Mouse (Mus musculus) stomach, postnatal 0 days (tissue): ENCODE results near the gene Clpsl2. TPM values are rescaled to one million over a fixed set of nuclear protein-coding genes. Genes with fewer than 3 reads are reported as not detected.

ENCODE experiments used
- ATAC-seq: fragments of 200-750 bp; cut with Nextera tagmentation; 2 replicates; pipeline ENCODE4 v1.8.0; 2017; ENCODE audit not compliant: low FRiP score, low TSS enrichment
- DNase-seq: peaks from one replicate; pipeline ENCODE4 v3.0.0-alpha.2; 2016; ENCODE audit warnings: low spot score
- H3K27ac ChIP-seq: fragments of 300-500 bp; sonication (generic); replicated peaks from 2 replicates; pipeline ENCODE4 v1.5.1; 2014; ENCODE audit warnings: mild to moderate bottlenecking, control low read depth
- H3K27me3 ChIP-seq: fragments of 300-500 bp; sonication (generic); 2 replicates; pipeline ENCODE4 v1.6.1; 2014; ENCODE audit warnings: low read length; ENCODE audit not compliant: control insufficient read depth, insufficient read depth
- H3K36me3 ChIP-seq: fragments of 300-500 bp; sonication (generic); 2 replicates; pipeline ENCODE4 v1.6.1; 2014; ENCODE audit warnings: low read length, mixed read lengths; ENCODE audit not compliant: control insufficient read depth, insufficient read depth
- H3K4me1 ChIP-seq: fragments of 300-500 bp; sonication (generic); replicated peaks from 2 replicates; pipeline ENCODE4 v1.6.1; 2014; ENCODE audit warnings: antibody characterized with exemption; ENCODE audit not compliant: control insufficient read depth, insufficient read depth
- H3K4me2 ChIP-seq: fragments of 300-500 bp; sonication (generic); replicated peaks from 2 replicates; pipeline ENCODE4 v1.6.1; 2014; ENCODE audit warnings: low read depth, mild to moderate bottlenecking, control low read depth, moderate library complexity
- H3K4me3 ChIP-seq: fragments of 300-500 bp; sonication (generic); 2 replicates; pipeline ENCODE4 v1.5.1; 2014; ENCODE audit warnings: low read depth, low read length, control low read depth
- H3K9ac ChIP-seq: fragments of 300-500 bp; sonication (generic); 2 replicates; pipeline ENCODE4 v1.6.1; 2014; ENCODE audit warnings: mild to moderate bottlenecking, low read length, control low read depth, mixed read lengths
- H3K9me3 ChIP-seq: fragments of 300-500 bp; sonication (generic); 2 replicates; pipeline ENCODE4 v1.6.1; 2016; ENCODE audit warnings: low read length; ENCODE audit not compliant: control insufficient read depth
- CTCF ChIP-seq: IDR thresholded peaks from 2 replicates; pipeline ENCODE4 v1.5.1; 2016; ENCODE audit warnings: antibody characterized with exemption, low read depth, mild to moderate bottlenecking, moderate library complexity
- EP300 ChIP-seq: optimal IDR thresholded peaks from 2 replicates; pipeline ENCODE3; 2016; ENCODE audit warnings: antibody characterized with exemption
- WGBS: fragments of 180-500 bp; shearing (Covaris S2); extraction: QIAGEN DNeasy Blood & Tissue Kit; methylation state at CpG from one replicate; pipeline ENCODE4 v1.1.7; 2014; 5-methylcytosine and 5-hydroxymethylcytosine counted together
- polyA plus RNA-seq: library from polyadenylated mRNA; unstranded; fragments of >200 nt; fragmentation: Nextera tagmentation; extraction: Ambion mirVana; gene quantifications from 2 replicates; pipeline ENCODE4 v1.2.1, GENCODE M21; 2015

The Clpsl2 gene
- polyA plus RNA-seq, 1 experiment from 2014 or later, result not detected

GRCm38 (mm10) chr17:28571868-28572267 is 22.7 kb downstream of the Clpsl2 start:
- TF ChIP-seq CTCF, result no peak
- TF ChIP-seq EP300, result no peak
- Histone ChIP-seq H3K27me3 (no peaks in the 10 kb centered on the region), H3K4me3 (no peak overlapping the region), H3K36me3 (no peaks in the 10 kb centered on the region), H3K4me1 (no peaks in the 10 kb centered on the region), H3K9me3 (no peaks in the 10 kb centered on the region), H3K9ac (no peak overlapping the region), H3K4me2 (no peak overlapping the region), H3K27ac (no peak overlapping the region)
- 65% methylated on average over 3 of the region's 3 CpGs for WGBS
- ATAC-seq (no peak), DNase-seq (no peak)

DNA sequence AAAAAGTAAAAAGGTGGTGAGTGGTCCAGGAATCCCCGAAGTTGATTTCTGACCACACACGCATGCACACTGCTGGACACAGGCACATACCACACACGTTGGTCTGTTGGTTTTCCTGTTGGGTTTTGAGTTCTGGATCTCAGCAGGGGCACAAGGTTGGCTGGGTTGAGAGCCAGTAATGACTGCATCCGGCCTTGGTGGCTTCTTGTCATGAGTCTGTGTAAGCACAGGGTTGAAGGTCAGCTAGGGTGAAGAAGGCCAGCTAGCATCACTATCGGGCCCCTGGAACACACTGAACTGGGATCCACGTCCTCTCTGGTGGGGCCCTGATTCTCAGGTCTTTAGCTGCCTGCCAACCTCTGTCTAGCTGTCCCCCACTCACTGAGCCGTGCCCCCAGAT is 23.3 kb downstream of the Clpsl2 start:
- no peak for TF ChIP-seq CTCF
- no peak for TF ChIP-seq EP300
- no peak overlapping the region for H3K9ac ChIP-seq
- no peaks in the 10 kb centered on the region for H3K4me1 ChIP-seq
- H3K4me2 ChIP-seq, result no peak overlapping the region
- no peaks in the 10 kb centered on the region for H3K36me3 ChIP-seq
- H3K27ac ChIP-seq, result no peak overlapping the region
- H3K9me3 ChIP-seq, result no peaks in the 10 kb centered on the region
- no peak for DNase-seq
- ATAC-seq, result no peak
- no peaks in the 10 kb centered on the region for H3K27me3 ChIP-seq
- no peak overlapping the region for H3K4me3 ChIP-seq
- WGBS, result 76% methylated on average over 7 of the region's 7 CpGs

DNA sequence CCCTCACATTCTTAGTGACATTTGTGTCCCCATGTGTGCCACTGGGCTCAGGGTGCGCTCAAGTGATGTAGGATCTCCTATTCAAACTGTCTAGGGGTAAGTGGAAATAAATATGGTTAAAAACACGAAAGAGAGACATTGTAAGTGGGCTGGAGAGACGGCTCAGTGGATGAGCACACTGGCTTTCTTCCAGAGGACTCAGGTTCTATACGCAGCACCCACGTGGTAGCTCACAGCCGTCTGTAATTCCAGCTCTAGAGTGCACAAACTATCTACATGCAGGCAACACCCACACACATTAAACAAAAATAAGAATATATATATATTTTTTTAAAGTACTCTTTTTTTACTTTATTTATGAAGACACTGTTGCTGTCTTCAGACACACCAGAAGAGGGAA is 23.7 kb downstream of the Clpsl2 start:
- no peaks in the 10 kb centered on the region for H3K36me3 ChIP-seq
- H3K4me1 ChIP-seq, result no peaks in the 10 kb centered on the region
- TF ChIP-seq CTCF (no peak), EP300 (no peak)
- ATAC-seq (no peak), DNase-seq (no peak)
- no peak overlapping the region for H3K4me3 ChIP-seq
- no peak overlapping the region for H3K27ac ChIP-seq
- H3K4me2 ChIP-seq, result no peak overlapping the region
- 80% methylated on average over 6 of the region's 6 CpGs for WGBS
- no peaks in the 10 kb centered on the region for H3K9me3 ChIP-seq
- no peaks in the 10 kb centered on the region for H3K27me3 ChIP-seq
- no peak overlapping the region for H3K9ac ChIP-seq

GRCm38 (mm10) chr17:28575244-28576125 is 26.3 kb downstream of the Clpsl2 start, which contains the start of gene Lhfpl5:
TSS of gene Lhfpl5 (plus strand) at chr17:28575641.
- 0 out of 2 replicates have a peak within 1 kb of the TSS, but pooled peaks have one; percentile 10 for H3K4me3 ChIP-seq
- peak; percentile 64 for DNase-seq
- peak; percentile 58; the same call in 1 of the 2 replicates for ATAC-seq

GRCm38 (mm10) chr17:28580396-28580795 is 31.2 kb downstream of the Clpsl2 start:
- no peaks in the 10 kb centered on the region for H3K9me3 ChIP-seq
- H3K9ac ChIP-seq, result no peak overlapping the region
- no peak overlapping the region for H3K4me2 ChIP-seq
- no peak overlapping the region for H3K27ac ChIP-seq
- no peaks in the 10 kb centered on the region for H3K4me1 ChIP-seq
- no peaks in the 10 kb centered on the region for H3K27me3 ChIP-seq
- H3K4me3 ChIP-seq, result no peak overlapping the region
- H3K36me3 ChIP-seq, result no peaks in the 10 kb centered on the region
- TF ChIP-seq CTCF, result no peak
- no peak for TF ChIP-seq EP300
- 5% methylated on average over 9 of the region's 9 CpGs for WGBS
- ATAC-seq (peak; percentile 75), DNase-seq (peak; percentile 87)

More at GRCm38 (mm10) chr17:28575244-28576125, 26.3 kb downstream of the Clpsl2 start, which contains the start of gene Lhfpl5:
- Histone ChIP-seq H3K9me3 (no peaks in the 10 kb centered on the region), H3K9ac (no peak within 1 kb of the TSS), H3K27ac (no peak within 1 kb of the TSS), H3K27me3 (no peaks in the 10 kb centered on the region), H3K36me3 (no peaks in the 10 kb centered on the region), H3K4me2 (peak within 1 kb of the TSS; percentile 40), H3K4me1 (no peaks in the 10 kb centered on the region)
- TF ChIP-seq EP300, result no peak
- TF ChIP-seq CTCF, result no peak; the same call in 1 of the 2 replicates
- 16% methylated on average over 49 of the region's 50 CpGs for WGBS

DNA sequence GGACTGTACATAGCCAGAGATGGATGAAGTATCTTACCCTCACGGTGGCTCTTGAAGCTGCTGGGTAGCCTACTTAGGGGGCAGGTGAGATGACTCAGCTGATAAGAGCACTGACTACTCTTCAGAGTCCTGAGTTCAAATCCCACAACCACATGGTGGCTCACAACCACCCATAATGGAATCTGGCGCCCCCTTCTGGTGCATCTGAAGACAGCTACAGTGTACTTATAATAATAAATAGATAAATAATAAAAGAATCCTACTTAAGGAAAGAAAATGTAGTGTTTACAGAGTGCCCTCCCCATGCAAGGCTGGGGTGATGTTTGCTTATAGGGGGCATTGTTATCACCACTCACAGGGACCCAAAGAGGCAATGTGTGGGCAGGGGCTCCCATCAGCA is 31.8 kb downstream of the Clpsl2 start:
- Histone ChIP-seq H3K9me3 (no peaks in the 10 kb centered on the region), H3K9ac (no peak overlapping the region), H3K27me3 (no peaks in the 10 kb centered on the region), H3K4me3 (no peak overlapping the region), H3K36me3 (no peaks in the 10 kb centered on the region), H3K4me2 (no peak overlapping the region), H3K27ac (no peak overlapping the region), H3K4me1 (no peaks in the 10 kb centered on the region)
- no peak for DNase-seq
- 49% methylated on average over 2 of the region's 2 CpGs for WGBS
- ATAC-seq, result no peak
- TF ChIP-seq EP300, result no peak
- peak; percentile 41 for TF ChIP-seq CTCF
